Mouse (Mus musculus): ENCODE results near the gene Spata46. TPM values are rescaled to one million over a fixed set of nuclear protein-coding genes. Genes with fewer than 3 reads are reported as not detected.

The Spata46 gene
- not detected in 4 replicates for total RNA-seq (2023)

GRCm38 (mm10) chr1:170308503-170308902 is at the start of gene Spata46:
Gene Spata46, plus strand, starts transcription at chr1:170308803.

DNA sequence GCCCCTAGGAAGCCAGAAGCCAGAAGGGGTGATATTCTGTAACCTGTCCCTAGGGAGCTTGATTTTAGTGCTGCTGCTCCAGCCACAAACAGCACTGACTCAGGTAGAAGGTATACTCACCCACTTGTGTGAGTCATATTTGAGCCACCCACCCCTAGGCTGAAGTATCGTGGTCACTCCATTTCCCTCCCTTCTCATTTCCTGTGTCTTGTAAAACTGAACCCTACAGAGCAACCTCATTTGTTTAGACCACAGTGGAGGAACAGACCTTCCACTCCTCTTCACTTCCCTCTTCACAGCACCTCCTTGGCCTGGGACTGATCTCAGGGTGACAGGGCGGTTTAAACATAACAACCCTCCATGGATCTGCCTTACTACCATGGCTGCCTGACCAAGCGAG is 31.6 kb upstream of the Spata46 start, which contains the start of gene Sh2d1b1:
Gene Sh2d1b1, plus strand, starts transcription at position 305 of the 400 bp plus-strand sequence.

GRCm38 (mm10) chr1:170306232-170306631 is 2.4 kb upstream of the Spata46 start, which contains the start of gene Gm7694:
Gene Gm7694, minus strand, starts transcription at chr1:170306332.

Other genes with a start within 250 kb of the Spata46 start
- 0.19 TPM in 1 of 4 replicates, not detected in the others for gene Ddr2, start 198.0 kb upstream of the Spata46 start, total RNA-seq (2023)
- gene Uap1, start 133.8 kb upstream of the Spata46 start, total RNA-seq (2023): 66.1 to 84.7 TPM (median 75.8 TPM) in 4 replicates
- gene Uhmk1, start 93.4 kb upstream of the Spata46 start, total RNA-seq (2023): 64.0 to 66.4 TPM (median 65.2 TPM) in 4 replicates
- gene Sh2d1b2, start 76.1 kb upstream of the Spata46 start, total RNA-seq (2023): not detected in 4 replicates
- 0.52 to 0.89 TPM (median 0.83 TPM) in 4 replicates for gene Sh2d1b1, start 31.5 kb upstream of the Spata46 start, total RNA-seq (2023)
- gene Gm7694, start 2.5 kb upstream of the Spata46 start, total RNA-seq (2023): 0.13 to 0.14 TPM in 2 of 4 replicates, not detected in the others

All from B cell, adult 62 days (primary cell).